Mouse (Mus musculus) liver, postnatal 0 days (tissue): ENCODE results near the gene Tcerg1l. TPM values are rescaled to one million over a fixed set of nuclear protein-coding genes. Genes with fewer than 3 reads are reported as not detected.
A peak's percentile ranks its signal among the peaks of the same experiment; 100 is the strongest.

ENCODE experiments used
- ATAC-seq: fragments of 200-750 bp; cut with Nextera tagmentation; 2 replicates; pipeline ENCODE4 v1.8.0; 2017; ENCODE audit warnings: mild to moderate bottlenecking, moderate library complexity
- DNase-seq: peaks from one replicate; pipeline ENCODE4 v3.0.0-alpha.2; 2016
- H3K27ac ChIP-seq: fragments of 300-500 bp; sonication (generic); 2 replicates; pipeline ENCODE4 v1.5.1; 2014; ENCODE audit warnings: antibody characterized with exemption, moderate library complexity, mild to moderate bottlenecking, low read depth
- H3K27me3 ChIP-seq: fragments of 300-500 bp; sonication (generic); 2 replicates; pipeline ENCODE4 v1.6.1; 2014; ENCODE audit warnings: low read length, control low read depth, mixed read lengths; ENCODE audit not compliant: insufficient read depth
- H3K36me3 ChIP-seq: fragments of 300-500 bp; sonication (generic); replicated peaks from 2 replicates; pipeline ENCODE4 v1.6.1; 2014; ENCODE audit warnings: mild to moderate bottlenecking, control low read depth, low read length, moderate library complexity, mixed read lengths; ENCODE audit not compliant: insufficient read depth
- H3K4me1 ChIP-seq: fragments of 300-500 bp; sonication (generic); 2 replicates; pipeline ENCODE4 v1.6.1; 2014; ENCODE audit warnings: antibody characterized with exemption, mild to moderate bottlenecking, control low read depth; ENCODE audit not compliant: insufficient read depth
- H3K4me2 ChIP-seq: fragments of 300-500 bp; sonication (generic); 2 replicates; pipeline ENCODE4 v1.6.1; 2014; ENCODE audit warnings: low read depth, mild to moderate bottlenecking, low read length, moderate library complexity, mixed read lengths
- H3K4me3 ChIP-seq: fragments of 300-500 bp; sonication (generic); 2 replicates; pipeline ENCODE4 v1.5.1; 2014; ENCODE audit warnings: low read depth, low read length
- H3K9ac ChIP-seq: fragments of 300-500 bp; sonication (generic); replicated peaks from 2 replicates; pipeline ENCODE4 v1.6.1; 2014; ENCODE audit warnings: mild to moderate bottlenecking, moderate library complexity
- H3K9me3 ChIP-seq: fragments of 300-500 bp; sonication (generic); 2 replicates; pipeline ENCODE4 v1.6.1; 2016; ENCODE audit warnings: mild to moderate bottlenecking, control low read depth, low read length, mixed read lengths
- CTCF ChIP-seq: sonication (generic); IDR thresholded peaks from 2 replicates; pipeline ENCODE4 v1.5.1; 2016; ENCODE audit warnings: antibody characterized with exemption, low read depth
- EP300 ChIP-seq: IDR thresholded peaks from 2 replicates; pipeline ENCODE4 v1.6.1; 2016; ENCODE audit warnings: antibody characterized with exemption, low read depth, mild to moderate bottlenecking
- WGBS: fragments of 180-500 bp; shearing (Covaris S2); extraction: QIAGEN DNeasy Blood & Tissue Kit; methylation state at CpG from one replicate; pipeline ENCODE4 v1.1.7; 2014; ENCODE audit not compliant: insufficient replicate concordance; 5-methylcytosine and 5-hydroxymethylcytosine counted together
- polyA plus RNA-seq: library from polyadenylated mRNA; unstranded; fragments of >200 nt; fragmentation: Nextera tagmentation; extraction: Ambion mirVana; gene quantifications from 2 replicates; pipeline ENCODE4 v1.2.1, GENCODE M21; 2015

Gene Tcerg1l
- polyA plus RNA-seq, 1 experiment from 2014 or later = not detected

- 66% methylated on average over 2 of the region's 2 CpGs for WGBS
- no peak overlapping the region for H3K9ac ChIP-seq
- TF ChIP-seq EP300 (no peak), CTCF (no peak)
Measured at GRCm38 (mm10) chr7:138178617-138179016, 218.9 kb downstream of the Tcerg1l start.

GRCm38 (mm10) chr7:138176026-138176425 is 221.5 kb downstream of the Tcerg1l start:
- DNase-seq (peak; percentile 43), ATAC-seq (no peak)

More at GRCm38 (mm10) chr7:138178617-138179016, 218.9 kb downstream of the Tcerg1l start:
- ATAC-seq (no peak), DNase-seq (no peak)
- H3K4me2 ChIP-seq = no peak overlapping the region
- no peak overlapping the region for H3K27ac ChIP-seq
- H3K9me3 ChIP-seq = no peaks in the 10 kb centered on the region
- H3K36me3 ChIP-seq = no peaks in the 10 kb centered on the region
- no peaks in the 10 kb centered on the region for H3K27me3 ChIP-seq
- H3K4me1 ChIP-seq = no peaks in the 10 kb centered on the region
- H3K4me3 ChIP-seq = no peak overlapping the region

GRCm38 (mm10) chr7:138170389-138170788 is 227.1 kb downstream of the Tcerg1l start:
- H3K9me3 ChIP-seq = no peaks in the 10 kb centered on the region
- no peaks in the 10 kb centered on the region for H3K4me1 ChIP-seq
- WGBS = 43% methylated on average over 4 of the region's 4 CpGs
- TF ChIP-seq EP300 (no peak), CTCF (no peak)
- no peak for ATAC-seq
- H3K27me3 ChIP-seq = no peaks in the 10 kb centered on the region
- no peaks in the 10 kb centered on the region for H3K36me3 ChIP-seq
- no peak for DNase-seq
- no peak overlapping the region for H3K4me2 ChIP-seq
- no peak overlapping the region for H3K9ac ChIP-seq
- H3K27ac ChIP-seq = no peak overlapping the region
- H3K4me3 ChIP-seq = no peak overlapping the region

More at GRCm38 (mm10) chr7:138176026-138176425, 221.5 kb downstream of the Tcerg1l start:
- H3K27me3 ChIP-seq = no peaks in the 10 kb centered on the region
- H3K9ac ChIP-seq = no peak overlapping the region
- 23% methylated on average over 2 of the region's 2 CpGs for WGBS
- no peaks in the 10 kb centered on the region for H3K36me3 ChIP-seq
- no peak overlapping the region for H3K4me2 ChIP-seq
- TF ChIP-seq CTCF (no peak), EP300 (no peak)
- H3K9me3 ChIP-seq = no peaks in the 10 kb centered on the region
- H3K4me1 ChIP-seq = no peaks in the 10 kb centered on the region
- H3K4me3 ChIP-seq = no peak overlapping the region
- no peak overlapping the region for H3K27ac ChIP-seq
